Mouse (Mus musculus) liver, embryonic 14.5 days (tissue): Measurements from ENCODE around the gene Hes6. TPM values are rescaled to one million over a fixed set of nuclear protein-coding genes. Genes with fewer than 3 reads are reported as not detected.

ENCODE experiments used
- ATAC-seq: fragments of 200-750 bp; cut with Nextera tagmentation; 2 replicates; pipeline ENCODE4 v1.8.0; 2017; ENCODE audit warnings: moderate number of reproducible peaks, mild to moderate bottlenecking, moderate library complexity; ENCODE audit not compliant: insufficient read depth
- DNase-seq, 3 experiments: peaks; one replicate each; pipeline ENCODE4 v3.0.0-alpha.2; 2012 to 2013; ENCODE audit warnings: low read depth in 3 of 3, low spot score in 3 of 3
- H3K27ac ChIP-seq: fragments of 300-500 bp; sonication (generic); 2 replicates; pipeline ENCODE4 v1.5.1; 2014; ENCODE audit warnings: moderate library complexity, mild to moderate bottlenecking, control low read depth, inconsistent platforms
- H3K27me3 ChIP-seq: fragments of 300-500 bp; sonication (generic); 2 replicates; pipeline ENCODE4 v1.6.1; 2014; ENCODE audit warnings: mild to moderate bottlenecking, low read length, moderate library complexity; ENCODE audit not compliant: control insufficient read depth, insufficient read depth
- H3K36me3 ChIP-seq: fragments of 300-500 bp; sonication (generic); replicated peaks from 2 replicates; pipeline ENCODE4 v1.6.1; 2014; ENCODE audit warnings: low read depth; ENCODE audit not compliant: control insufficient read depth, insufficient read depth
- H3K4me1 ChIP-seq, 2 experiments: fragments of 200-500 bp in 1 of 2; fragments of 300-500 bp in 1 of 2; sonication (generic) in 1 of 2; replicated peaks; 2 replicates each; pipeline ENCODE4 v1.6.1; 2012 to 2014; ENCODE audit warnings: antibody characterized with exemption in 1 of 2, inconsistent platforms in 1 of 2, low read length in 1 of 2; ENCODE audit not compliant: control insufficient read depth in 2 of 2, insufficient read depth in 2 of 2
- H3K4me2 ChIP-seq: fragments of 300-500 bp; sonication (generic); 2 replicates; pipeline ENCODE4 v1.6.1; 2014; ENCODE audit warnings: low read depth, mild to moderate bottlenecking, control low read depth, moderate library complexity
- H3K4me3 ChIP-seq, 2 experiments: fragments of 200-500 bp in 1 of 2; fragments of 300-500 bp in 1 of 2; sonication (generic) in 1 of 2; 2 replicates each; pipeline ENCODE4 v1.5.1; 2012 to 2014; ENCODE audit warnings: low read depth in 2 of 2, low read length in 2 of 2, mild to moderate bottlenecking in 2 of 2, control low read depth in 1 of 2, inconsistent platforms in 1 of 2, moderate library complexity in 1 of 2; ENCODE audit not compliant: insufficient read depth in 1 of 2
- H3K9ac ChIP-seq: fragments of 300-500 bp; sonication (generic); replicated peaks from 2 replicates; pipeline ENCODE4 v1.6.1; 2014; ENCODE audit warnings: mild to moderate bottlenecking, control low read depth, moderate library complexity
- H3K9me3 ChIP-seq: fragments of 300-500 bp; sonication (generic); 2 replicates; pipeline ENCODE4 v1.6.1; 2016; ENCODE audit warnings: low read length, mixed read lengths; ENCODE audit not compliant: control insufficient read depth
- CTCF ChIP-seq: IDR thresholded peaks from 2 replicates; pipeline ENCODE4 v1.5.1; 2016; ENCODE audit warnings: antibody characterized with exemption, low read depth, control low read depth
- EP300 ChIP-seq: IDR thresholded peaks from 2 replicates; pipeline ENCODE4 v1.6.1; 2016; ENCODE audit warnings: antibody characterized with exemption, low read depth
- WGBS: fragments of 180-500 bp; shearing (Covaris S2); extraction: QIAGEN DNeasy Blood & Tissue Kit; methylation state at CpG from one replicate; pipeline ENCODE4 v1.1.7; 2014; ENCODE audit not compliant: insufficient replicate concordance; 5-methylcytosine and 5-hydroxymethylcytosine counted together
- polyA plus RNA-seq, 2 experiments: library from polyadenylated mRNA; depleted of rRNA in 1 of 2; stranded (reverse) in 1 of 2; unstranded in 1 of 2; fragments of >200 nt; fragmentation: Nextera tagmentation in 1 of 2; extraction: Ambion mirVana in 1 of 2; gene quantifications; 2 replicates each; pipeline versions ENCODE4 v1.2.1 to v1.2.3; 2012 to 2014

The Hes6 gene
- polyA plus RNA-seq, 2 experiments, result 11.2 to 15.1 TPM

DNA sequence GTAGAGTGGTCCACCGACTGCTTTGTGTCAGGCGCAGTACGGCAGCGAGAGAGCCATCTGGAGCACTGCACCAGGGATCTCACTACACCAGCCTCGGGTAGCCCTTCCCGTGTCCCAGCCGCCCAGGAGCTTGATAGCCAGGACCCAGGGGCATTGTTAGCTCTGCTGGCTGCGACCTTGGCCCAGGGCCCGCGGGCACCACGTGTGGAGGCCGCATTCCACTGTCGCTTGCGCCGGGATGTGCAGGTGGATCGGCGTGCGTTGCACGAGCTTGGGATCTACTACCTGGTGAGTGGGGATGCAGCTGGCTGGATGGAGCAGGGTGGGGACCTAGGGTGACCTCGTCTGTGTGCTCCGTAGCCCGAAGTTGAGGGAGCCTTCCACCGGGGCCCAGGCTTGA is 43.8 kb downstream of the Hes6 start:
- Histone ChIP-seq H3K4me1 (peaks cover 27 to 29% of the 10 kb centered on the region in 2 experiments), H3K36me3 (peaks cover 41% of the 10 kb centered on the region), H3K27me3 (no peaks in the 10 kb centered on the region), H3K9me3 (no peaks in the 10 kb centered on the region), H3K9ac (no peak overlapping the region), H3K27ac (no peak overlapping the region), H3K4me3 (no peak overlapping the region), H3K4me2 (no peak overlapping the region)
- TF ChIP-seq CTCF, result no peak
- TF ChIP-seq EP300, result no peak
- ATAC-seq (no peak), DNase-seq (no peak)
- WGBS, result 85% methylated on average over 23 of the region's 23 CpGs

GRCm38 (mm10) chr1:91369408-91369807 is 44.4 kb downstream of the Hes6 start:
- Histone ChIP-seq H3K27me3 (no peaks in the 10 kb centered on the region), H3K4me2 (no peak overlapping the region), H3K4me3 (no peak overlapping the region), H3K4me1 (peaks cover 25 to 27% of the 10 kb centered on the region in 2 experiments), H3K27ac (no peak overlapping the region), H3K9me3 (no peaks in the 10 kb centered on the region), H3K9ac (no peak overlapping the region), H3K36me3 (peaks cover 35% of the 10 kb centered on the region)
- WGBS, result 58% methylated on average over 4 of the region's 4 CpGs
- ATAC-seq, result no peak
- TF ChIP-seq EP300, result no peak
- TF ChIP-seq CTCF, result no peak
- no peak for DNase-seq

DNA sequence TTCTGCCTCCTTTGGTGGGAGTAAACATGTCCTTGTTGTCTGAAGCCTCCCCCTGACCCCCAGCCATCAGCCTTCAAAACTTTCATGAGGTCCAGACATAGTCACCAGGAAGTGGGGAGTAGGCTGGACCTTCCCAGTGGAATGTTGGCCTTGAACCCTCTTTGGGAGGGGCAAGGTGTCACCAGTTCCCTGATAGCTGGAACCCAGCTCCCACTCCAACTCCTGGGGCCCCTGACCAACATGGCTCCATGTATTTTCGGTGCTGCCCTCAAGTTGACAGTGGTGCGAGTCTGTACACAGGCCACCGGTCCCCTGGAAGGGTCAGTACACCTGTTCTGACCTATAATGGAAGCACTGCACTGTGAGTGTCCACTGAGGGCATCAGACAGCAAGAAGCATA is 46.5 kb downstream of the Hes6 start:
- Histone ChIP-seq H3K9me3 (no peaks in the 10 kb centered on the region), H3K27me3 (no peaks in the 10 kb centered on the region), H3K27ac (no peak overlapping the region; the same call in 1 of the 2 replicates), H3K36me3 (peaks cover 17% of the 10 kb centered on the region), H3K4me1 (peaks cover 6 to 13% of the 10 kb centered on the region in 2 experiments), H3K4me3 (peak overlapping the region; percentile 83 to 89), H3K9ac (peak overlapping the region; percentile 91), H3K4me2 (peak overlapping the region; percentile 97)
- WGBS, result 89% methylated on average over 3 of the region's 3 CpGs
- DNase-seq (no peak), ATAC-seq (no peak)
- TF ChIP-seq CTCF (no peak), EP300 (no peak)

- H3K9ac ChIP-seq, result peak within 1 kb of the TSS; percentile 91
- H3K9me3 ChIP-seq, result no peaks in the 10 kb centered on the region
These were observed 47.4 kb downstream of the Hes6 start, which contains the start of gene Erfe for GRCm38 (mm10) chr1:91366215-91367108. Gene Erfe, plus strand, starts transcription at chr1:91366430.

DNA sequence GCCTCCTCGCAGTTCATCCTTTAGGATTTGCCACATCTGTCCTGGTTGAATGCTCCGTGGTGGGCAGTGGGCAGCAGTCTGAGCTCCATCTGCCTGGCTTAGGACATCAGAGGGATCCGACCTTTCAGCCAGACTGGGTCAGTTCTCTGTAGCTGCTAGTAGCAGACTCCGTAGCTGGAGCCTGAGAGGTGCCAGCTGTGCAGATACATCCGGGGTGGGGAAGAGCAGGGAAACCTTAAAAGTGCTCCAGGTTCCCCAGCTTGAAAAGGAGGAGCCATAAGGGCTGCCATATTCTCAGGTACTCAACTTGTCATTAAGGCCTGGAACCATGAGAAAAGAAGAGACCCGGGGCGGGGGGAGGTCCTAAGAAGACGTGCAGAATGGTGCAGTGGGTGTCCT is 48.0 kb downstream of the Hes6 start:
- H3K4me1 ChIP-seq, result peaks cover 6 to 13% of the 10 kb centered on the region in 2 experiments
- WGBS, result 44% methylated on average over 8 of the region's 8 CpGs
- H3K9ac ChIP-seq, result peak overlapping the region; percentile 91
- DNase-seq, result no peak
- H3K9me3 ChIP-seq, result no peaks in the 10 kb centered on the region
- H3K36me3 ChIP-seq, result peaks cover 4% of the 10 kb centered on the region
- H3K4me2 ChIP-seq, result peak overlapping the region; percentile 97
- ATAC-seq, result peak; percentile 1; the same call in 1 of the 2 replicates
- H3K27me3 ChIP-seq, result no peaks in the 10 kb centered on the region
- peak overlapping the region; percentile 83 to 89 for H3K4me3 ChIP-seq
- no peak overlapping the region for H3K27ac ChIP-seq
- TF ChIP-seq EP300 (no peak), CTCF (no peak)

More at GRCm38 (mm10) chr1:91366215-91367108, 47.4 kb downstream of the Hes6 start, which contains the start of gene Erfe:
- Histone ChIP-seq H3K4me2 (peak within 1 kb of the TSS; percentile 97), H3K27me3 (no peaks in the 10 kb centered on the region), H3K36me3 (peaks cover 9% of the 10 kb centered on the region), H3K4me3 (peak within 1 kb of the TSS; percentile 83 to 89), H3K27ac (peak within 1 kb of the TSS; percentile 34), H3K4me1 (peaks cover 6 to 13% of the 10 kb centered on the region in 2 experiments)
- TF ChIP-seq CTCF, result peak; percentile 87
- TF ChIP-seq EP300, result no peak
- under 1% methylated on average over 68 of the region's 68 CpGs for WGBS
- DNase-seq (peak; percentile 61 to 76 (median 64)), ATAC-seq (peak; percentile 84)
